Mouse (Mus musculus) embryonic facial prominence, embryonic 15.5 days (tissue): Measurements from ENCODE around the gene Nos2. TPM values are rescaled to one million over a fixed set of nuclear protein-coding genes. Genes with fewer than 3 reads are reported as not detected.
A peak's percentile ranks its signal among the peaks of the same experiment; 100 is the strongest.

Experiments
- ATAC-seq: fragments of 200-750 bp; cut with Nextera tagmentation; 2 replicates; pipeline ENCODE4 v1.8.0; 2017; ENCODE audit warnings: low read depth, moderate TSS enrichment; ENCODE audit not compliant: insufficient number of reproducible peaks, low FRiP score, low TSS enrichment
- H3K27ac ChIP-seq: fragments of 300-500 bp; sonication (generic); replicated peaks from 2 replicates; pipeline ENCODE4 v1.5.1; 2015; ENCODE audit warnings: mild to moderate bottlenecking, inconsistent platforms
- H3K27me3 ChIP-seq: fragments of 300-500 bp; sonication (generic); 2 replicates; pipeline ENCODE4 v1.6.1; 2015; ENCODE audit warnings: inconsistent platforms
- H3K36me3 ChIP-seq: fragments of 300-500 bp; sonication (generic); 2 replicates; pipeline ENCODE4 v1.6.1; 2015; ENCODE audit warnings: mild to moderate bottlenecking, inconsistent platforms
- H3K4me1 ChIP-seq: fragments of 300-500 bp; sonication (generic); 2 replicates; pipeline ENCODE4 v1.6.1; 2015; ENCODE audit warnings: inconsistent platforms
- H3K4me2 ChIP-seq: fragments of 300-500 bp; sonication (generic); replicated peaks from 2 replicates; pipeline ENCODE4 v1.6.1; 2015; ENCODE audit warnings: mild to moderate bottlenecking, inconsistent platforms
- H3K4me3 ChIP-seq: fragments of 300-500 bp; sonication (generic); replicated peaks from 2 replicates; pipeline ENCODE4 v1.5.1; 2015; ENCODE audit warnings: mild to moderate bottlenecking, inconsistent platforms
- H3K9ac ChIP-seq: fragments of 300-500 bp; sonication (generic); 2 replicates; pipeline ENCODE4 v1.6.1; 2015; ENCODE audit warnings: inconsistent platforms
- H3K9me3 ChIP-seq: fragments of 300-500 bp; sonication (generic); replicated peaks from 2 replicates; pipeline ENCODE4 v1.6.1; 2016; ENCODE audit warnings: inconsistent platforms
- WGBS: fragments of 180-500 bp; shearing (Covaris S2); methylation state at CpG from one replicate; pipeline ENCODE4 v1.1.7; 2015; 5-methylcytosine and 5-hydroxymethylcytosine counted together
- polyA plus RNA-seq: library from polyadenylated mRNA; unstranded; fragments of >200 nt; fragmentation: Nextera tagmentation; extraction: Ambion mirVana; gene quantifications from 2 replicates; pipeline ENCODE4 v1.2.1, GENCODE M21; 2015

The Nos2 gene
- polyA plus RNA-seq = 1.2 and 2.1 TPM in 2 replicates

GRCm38 (mm10) chr11:78920411-78920939 is at the start of gene Nos2:
Gene Nos2, plus strand, starts transcription at chr11:78920787.
- H3K27me3 ChIP-seq = peaks cover 24% of the 10 kb centered on the region
- H3K9me3 ChIP-seq = no peaks in the 10 kb centered on the region
- 38% methylated on average over 6 of the region's 6 CpGs for WGBS
- H3K36me3 ChIP-seq = no peaks in the 10 kb centered on the region
- no peak for ATAC-seq
- no peak within 1 kb of the TSS for H3K27ac ChIP-seq
- no peak within 1 kb of the TSS for H3K9ac ChIP-seq
- H3K4me1 ChIP-seq = peaks cover 12% of the 10 kb centered on the region
- H3K4me2 ChIP-seq = no peak within 1 kb of the TSS
- no peak within 1 kb of the TSS for H3K4me3 ChIP-seq

GRCm38 (mm10) chr11:78870891-78871290 is 49.7 kb upstream of the Nos2 start:
- WGBS = 89% methylated on average over 4 of the region's 4 CpGs
- peaks cover 6% of the 10 kb centered on the region; the same call in 1 of the 2 replicates for H3K4me1 ChIP-seq
- ATAC-seq = no peak
- H3K9me3 ChIP-seq = no peaks in the 10 kb centered on the region
- H3K27me3 ChIP-seq = no peaks in the 10 kb centered on the region
- no peak overlapping the region for H3K27ac ChIP-seq
- no peak overlapping the region for H3K4me3 ChIP-seq
- H3K9ac ChIP-seq = no peak overlapping the region
- no peak overlapping the region for H3K4me2 ChIP-seq
- H3K36me3 ChIP-seq = no peaks in the 10 kb centered on the region

DNA sequence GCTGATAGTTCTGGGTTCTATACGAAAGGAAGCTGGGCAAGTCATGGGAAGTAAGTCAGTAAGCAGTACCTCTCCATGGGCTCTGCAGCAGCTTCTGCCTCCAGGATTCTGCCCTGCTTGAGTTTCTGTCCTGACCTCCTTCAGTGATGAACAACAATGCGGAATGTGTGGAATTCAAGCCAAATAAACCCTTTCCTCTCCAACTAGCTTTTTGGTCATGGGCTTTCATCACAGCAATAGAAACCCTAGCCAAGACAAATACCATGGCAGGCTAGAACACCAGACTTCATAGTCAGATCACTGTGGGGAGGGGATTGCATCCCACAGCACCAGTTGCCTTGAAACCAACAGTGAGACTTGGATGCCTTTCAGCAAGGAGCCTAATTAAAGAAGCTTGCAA is 47.8 kb upstream of the Nos2 start:
- Histone ChIP-seq H3K27me3 (no peaks in the 10 kb centered on the region), H3K4me2 (no peak overlapping the region), H3K27ac (no peak overlapping the region), H3K9ac (no peak overlapping the region), H3K4me3 (no peak overlapping the region), H3K4me1 (peaks cover 6% of the 10 kb centered on the region; the same call in 1 of the 2 replicates), H3K36me3 (no peaks in the 10 kb centered on the region), H3K9me3 (no peaks in the 10 kb centered on the region)
- no peak for ATAC-seq
- 21% methylated on average over 2 of the region's 2 CpGs for WGBS

- ATAC-seq = no peak
- Histone ChIP-seq H3K36me3 (no peaks in the 10 kb centered on the region), H3K9me3 (no peaks in the 10 kb centered on the region), H3K4me3 (no peak overlapping the region), H3K9ac (no peak overlapping the region), H3K4me1 (no peaks in the 10 kb centered on the region), H3K4me2 (no peak overlapping the region), H3K27ac (no peak overlapping the region), H3K27me3 (no peaks in the 10 kb centered on the region)
- WGBS = 97% methylated on average over 3 of the region's 3 CpGs
Measured at GRCm38 (mm10) chr11:78879727-78880126, 40.9 kb upstream of the Nos2 start.

- Histone ChIP-seq H3K4me2 (0 out of 2 replicates have a peak overlapping the region, but pooled peaks have one; percentile 19), H3K4me1 (peaks cover 18% of the 10 kb centered on the region), H3K9ac (no peak overlapping the region), H3K4me3 (no peak overlapping the region), H3K27ac (0 out of 2 replicates have a peak overlapping the region, but pooled peaks have one; percentile 66), H3K9me3 (no peaks in the 10 kb centered on the region), H3K36me3 (no peaks in the 10 kb centered on the region), H3K27me3 (no peaks in the 10 kb centered on the region)
- WGBS = 32% methylated on average over 1 of the region's 1 CpGs
- no peak for ATAC-seq
Measured at GRCm38 (mm10) chr11:78886693-78887092, 33.9 kb upstream of the Nos2 start.

- H3K4me2 ChIP-seq = peak overlapping the region; percentile 19; the same call in 1 of the 2 replicates
- H3K27me3 ChIP-seq = no peaks in the 10 kb centered on the region
- H3K4me1 ChIP-seq = peaks cover 18% of the 10 kb centered on the region
- ATAC-seq = peak; percentile 69
- H3K36me3 ChIP-seq = no peaks in the 10 kb centered on the region
- H3K27ac ChIP-seq = peak overlapping the region; percentile 66
- no peaks in the 10 kb centered on the region for H3K9me3 ChIP-seq
- WGBS = 20% methylated on average over 9 of the region's 9 CpGs
- 0 out of 2 replicates have a peak overlapping the region, but pooled peaks have one; percentile 11 for H3K4me3 ChIP-seq
- H3K9ac ChIP-seq = no peak overlapping the region
Measured at GRCm38 (mm10) chr11:78887102-78887971, 33.2 kb upstream of the Nos2 start.

DNA sequence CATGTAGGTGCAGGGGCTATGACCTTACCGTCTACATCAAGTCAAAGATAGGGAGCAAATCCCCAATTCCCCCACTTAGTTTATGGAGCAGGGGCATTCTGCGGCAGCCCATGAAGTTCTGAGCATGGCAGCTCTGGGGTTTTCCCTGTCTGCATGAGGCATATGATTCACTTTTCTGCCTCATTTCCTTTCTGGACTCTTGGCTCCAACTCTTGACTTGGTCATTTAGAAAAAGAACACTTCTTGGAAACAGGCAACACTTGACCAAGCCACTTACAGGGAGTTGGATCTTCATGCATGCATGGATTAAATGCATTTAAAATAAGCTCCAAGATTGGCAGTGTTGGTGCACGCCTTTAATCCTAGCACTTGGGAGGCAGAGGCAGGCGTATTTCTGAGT is 31.4 kb upstream of the Nos2 start:
- H3K27ac ChIP-seq = no peak overlapping the region
- 91% methylated on average over 4 of the region's 4 CpGs for WGBS
- H3K36me3 ChIP-seq = no peaks in the 10 kb centered on the region
- H3K9me3 ChIP-seq = no peaks in the 10 kb centered on the region
- no peak overlapping the region for H3K4me2 ChIP-seq
- H3K4me1 ChIP-seq = peaks cover 18% of the 10 kb centered on the region
- ATAC-seq = no peak
- H3K4me3 ChIP-seq = no peak overlapping the region
- no peak overlapping the region for H3K9ac ChIP-seq
- no peaks in the 10 kb centered on the region for H3K27me3 ChIP-seq

- WGBS = 68% methylated on average over 7 of the region's 7 CpGs
- Histone ChIP-seq H3K27ac (no peak overlapping the region), H3K36me3 (no peaks in the 10 kb centered on the region), H3K4me1 (no peaks in the 10 kb centered on the region), H3K4me2 (no peak overlapping the region), H3K9ac (no peak overlapping the region), H3K4me3 (no peak overlapping the region), H3K9me3 (no peaks in the 10 kb centered on the region), H3K27me3 (no peaks in the 10 kb centered on the region)
- 0 out of 2 replicates have a peak, but pooled peaks have one; percentile 11 for ATAC-seq
Measured at GRCm38 (mm10) chr11:78896357-78897123, 24.0 kb upstream of the Nos2 start.

- no peak overlapping the region for H3K4me2 ChIP-seq
- no peak overlapping the region for H3K9ac ChIP-seq
- H3K27me3 ChIP-seq = no peaks in the 10 kb centered on the region
- H3K36me3 ChIP-seq = no peaks in the 10 kb centered on the region
- H3K4me3 ChIP-seq = no peak overlapping the region
- H3K9me3 ChIP-seq = no peaks in the 10 kb centered on the region
- WGBS = 75% methylated on average over 6 of the region's 6 CpGs
- H3K27ac ChIP-seq = no peak overlapping the region
- no peak for ATAC-seq
- H3K4me1 ChIP-seq = no peaks in the 10 kb centered on the region
Measured at GRCm38 (mm10) chr11:78915473-78915872, 5.1 kb upstream of the Nos2 start.

DNA sequence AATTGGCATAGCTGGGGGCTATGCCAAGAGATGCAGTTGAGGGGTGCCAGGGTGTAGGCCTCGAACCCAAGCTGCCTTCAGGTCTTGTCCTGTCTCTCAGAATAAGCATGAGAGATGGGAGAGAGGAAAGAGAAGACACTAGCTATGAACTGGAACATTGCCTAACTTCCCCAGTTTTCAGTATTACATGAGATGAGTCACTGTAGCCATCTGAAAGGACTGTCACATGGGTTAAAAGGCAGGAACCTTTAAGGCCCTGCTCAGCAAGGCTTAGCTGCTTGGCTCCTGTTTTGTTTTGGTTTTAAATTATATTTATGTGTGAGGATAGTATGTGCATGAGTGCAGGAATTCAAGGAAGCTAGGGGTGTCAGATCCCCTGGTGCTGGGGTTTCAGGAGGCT is 4.2 kb upstream of the Nos2 start:
- H3K27ac ChIP-seq = no peak overlapping the region
- no peaks in the 10 kb centered on the region for H3K4me1 ChIP-seq
- no peaks in the 10 kb centered on the region for H3K36me3 ChIP-seq
- no peak overlapping the region for H3K4me2 ChIP-seq
- no peaks in the 10 kb centered on the region for H3K9me3 ChIP-seq
- no peak overlapping the region for H3K4me3 ChIP-seq
- H3K27me3 ChIP-seq = no peaks in the 10 kb centered on the region
- ATAC-seq = no peak
- no peak overlapping the region for H3K9ac ChIP-seq
- 76% methylated on average over 1 of the region's 1 CpGs for WGBS

DNA sequence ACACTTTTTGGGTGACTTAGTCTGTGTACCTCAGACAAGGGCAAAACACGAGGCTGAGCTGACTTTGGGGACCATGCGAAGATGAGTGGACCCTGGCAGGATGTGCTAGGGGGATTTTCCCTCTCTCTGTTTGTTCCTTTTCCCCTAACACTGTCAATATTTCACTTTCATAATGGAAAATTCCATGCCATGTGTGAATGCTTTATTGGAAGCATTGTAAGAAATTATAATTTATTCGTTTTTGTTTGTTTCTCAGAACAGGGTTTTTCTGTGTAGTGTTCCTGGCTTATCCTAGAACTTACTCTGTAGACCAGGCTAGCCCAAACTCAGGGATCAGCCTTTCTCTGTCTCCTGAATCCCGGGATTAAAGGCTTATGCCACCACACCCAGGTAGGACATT is 842 bp upstream of the Nos2 start:
- Histone ChIP-seq H3K4me3 (no peak overlapping the region), H3K9ac (no peak overlapping the region), H3K4me1 (peaks cover 7% of the 10 kb centered on the region), H3K27me3 (peaks cover 17% of the 10 kb centered on the region), H3K9me3 (no peaks in the 10 kb centered on the region), H3K27ac (no peak overlapping the region), H3K36me3 (no peaks in the 10 kb centered on the region), H3K4me2 (no peak overlapping the region)
- ATAC-seq = no peak
- WGBS = 65% methylated on average over 4 of the region's 4 CpGs
